Mouse (Mus musculus) CH12.LX (cell line): ENCODE data around the gene Cmss1. TPM values are rescaled to one million over a fixed set of nuclear protein-coding genes. Genes with fewer than 3 reads are reported as not detected.

ENCODE experiments used
- DNase-seq: peaks from one replicate; pipeline ENCODE4 v3.0.0-alpha.2; 2013; ENCODE audit errors: extremely low read depth
- H3K27ac ChIP-seq: 2 replicates; pipeline ENCODE4 v1.5.1; 2012; ENCODE audit warnings: low read depth, mild to moderate bottlenecking, control low read depth, moderate library complexity; ENCODE audit not compliant: insufficient read depth
- H3K27me3 ChIP-seq: replicated peaks from 2 replicates; pipeline ENCODE3; 2012; ENCODE audit warnings: inconsistent platforms
- H3K36me3 ChIP-seq, 2 experiments: replicated peaks in 1 of 2; 2 replicates each; pipeline versions ENCODE3 to v1.6.1; 2012; ENCODE audit warnings: inconsistent platforms in 1 of 2, low read length in 1 of 2, mild to moderate bottlenecking in 1 of 2, mixed read lengths in 1 of 2, moderate library complexity in 1 of 2; ENCODE audit not compliant: control insufficient read depth in 1 of 2, insufficient read depth in 1 of 2
- H3K4me1 ChIP-seq, 2 experiments: 2 replicates each; pipeline ENCODE4 v1.6.1; 2012; ENCODE audit warnings: inconsistent platforms in 1 of 2, moderate library complexity in 1 of 2; ENCODE audit not compliant: insufficient read depth in 2 of 2, control insufficient read depth in 1 of 2
- H3K4me2 ChIP-seq: 2 replicates; pipeline ENCODE4 v1.6.1; 2012; ENCODE audit warnings: low read depth, mild to moderate bottlenecking, control low read depth; ENCODE audit not compliant: poor library complexity, insufficient read depth, severe bottlenecking
- H3K4me3 ChIP-seq, 3 experiments: fragments of 150-350 bp in 1 of 3; sonication (generic) in 1 of 3; replicated peaks in 1 of 3; 2 replicates each; pipeline versions ENCODE3 to v1.5.1; 2011 to 2012; ENCODE audit warnings: low read depth in 2 of 3, low read length in 2 of 3, mild to moderate bottlenecking in 2 of 3, moderate library complexity in 2 of 3, control low read depth in 1 of 3, improper control_type of control experiment in 1 of 3, inconsistent platforms in 1 of 3, mixed read lengths in 1 of 3; ENCODE audit not compliant: poor library complexity in 1 of 3
- H3K79me2 ChIP-seq: replicated peaks from 2 replicates; pipeline ENCODE4 v1.6.1; 2012; ENCODE audit warnings: mild to moderate bottlenecking, moderate library complexity; ENCODE audit not compliant: control insufficient read depth, poor library complexity, insufficient read depth, severe bottlenecking; ENCODE audit errors: extremely low read depth
- H3K9ac ChIP-seq: 2 replicates; pipeline ENCODE4 v1.6.1; 2012; ENCODE audit warnings: low read depth, mild to moderate bottlenecking, control low read depth, moderate library complexity; ENCODE audit not compliant: insufficient read depth
- H3K9me3 ChIP-seq: replicated peaks from 2 replicates; pipeline ENCODE3; 2012; ENCODE audit warnings: low read length, inconsistent platforms, mixed read lengths
- EP300 ChIP-seq: IDR thresholded peaks from 2 replicates; pipeline ENCODE4 v1.6.1; 2011; ENCODE audit warnings: low read length, improper control_type of control experiment
- ETS1 ChIP-seq: conservative IDR thresholded peaks from 2 replicates; pipeline ENCODE4 v1.6.1; 2012; ENCODE audit warnings: low read depth, mild to moderate bottlenecking, inconsistent platforms, low read length, improper control_type of control experiment, moderate library complexity
- JUN ChIP-seq: IDR thresholded peaks from 2 replicates; pipeline ENCODE4 v1.6.1; 2011; ENCODE audit warnings: low read depth, mild to moderate bottlenecking, low read length, improper control_type of control experiment, moderate library complexity; ENCODE audit not compliant: insufficient read depth
- JUND ChIP-seq: conservative IDR thresholded peaks from 2 replicates; pipeline ENCODE4 v1.6.1; 2011; ENCODE audit warnings: low read depth, low read length, improper control_type of control experiment
- MYC ChIP-seq: IDR thresholded peaks from 2 replicates; pipeline ENCODE4 v1.6.1; 2011; ENCODE audit warnings: low read depth, mild to moderate bottlenecking, improper control_type of control experiment, low read length
- RAD21 ChIP-seq: IDR thresholded peaks from 2 replicates; pipeline ENCODE4 v1.6.1; 2011; ENCODE audit warnings: low read depth, mild to moderate bottlenecking, low read length, improper control_type of control experiment, moderate library complexity
- RCOR1 ChIP-seq: conservative IDR thresholded peaks from 2 replicates; pipeline ENCODE4 v1.6.1; 2012; ENCODE audit warnings: low read depth, mild to moderate bottlenecking, inconsistent platforms, low read length, improper control_type of control experiment
- SIN3A ChIP-seq: IDR thresholded peaks from 2 replicates; pipeline ENCODE4 v1.6.1; 2012; ENCODE audit warnings: low read length, improper control_type of control experiment, inconsistent platforms
- TBP ChIP-seq: conservative IDR thresholded peaks from 2 replicates; pipeline ENCODE4 v1.6.1; 2011; ENCODE audit warnings: low read depth, low read length, improper control_type of control experiment
- TCF12 ChIP-seq: IDR thresholded peaks from 2 replicates; pipeline ENCODE4 v1.6.1; 2014; ENCODE audit warnings: low read depth, mild to moderate bottlenecking, inconsistent platforms, low read length, improper control_type of control experiment
- USF1 ChIP-seq: IDR thresholded peaks from 2 replicates; pipeline ENCODE4 v1.6.1; 2014; ENCODE audit warnings: low read depth, mild to moderate bottlenecking, inconsistent platforms, low read length, improper control_type of control experiment
- USF2 ChIP-seq: conservative IDR thresholded peaks from 2 replicates; pipeline ENCODE4 v1.6.1; 2011; ENCODE audit warnings: low read depth, low read length, improper control_type of control experiment
- ZC3H11A ChIP-seq: IDR thresholded peaks from 2 replicates; pipeline ENCODE4 v1.6.1; 2012; ENCODE audit warnings: low read depth, mild to moderate bottlenecking, inconsistent platforms, low read length, improper control_type of control experiment
- dilution Hi-C: fragments of 300-500 bp; cut with MboI; formaldehyde crosslinking; loops from 2 replicates; pipeline ENCODE4 v1.14.3; 2020; ENCODE audit warnings: low sequenced_read_pairs; ENCODE audit not compliant: extremely low pct_unique_long_range_greater_than_20kb, extremely low pct_ligation_motif_present
- in situ Hi-C: fragments of 300-500 bp; cut with MboI; formaldehyde crosslinking; loops from 3 replicates; pipeline ENCODE4 v1.14.3; 2019; ENCODE audit warnings: low sequenced_read_pairs, low pct_ligation_motif_present, low pct_unique_long_range_greater_than_20kb, mixed read lengths
- polyA plus RNA-seq: library from polyadenylated mRNA; unstranded; fragments of >175 nt; gene quantifications from 2 replicates; pipeline ENCODE4 v1.2.1, GENCODE M21; 2012; ENCODE audit warnings: low read depth; ENCODE audit not compliant: insufficient read length
- total RNA-seq, 2 experiments: library from RNA; depleted of rRNA; stranded (reverse); fragments of 300-350 nt in 1 of 2; fragments of >200 nt in 1 of 2; gene quantifications; 2 replicates each; pipeline ENCODE4 v1.2.3; 2012 to 2014

Gene Cmss1
- total and polyA plus RNA-seq, 3 experiments, result 94.7 to 107 (median 103) TPM

GRCm38 (mm10) chr16:57495476-57496203 lies 111.0 kb downstream of the Cmss1 start:
- no peak for DNase-seq
- H3K27me3 ChIP-seq, result no peaks in the 10 kb centered on the region
- dilution Hi-C loops (no loop called here), in situ Hi-C loops (no loop called here)
- H3K36me3 ChIP-seq, result no peaks in the 10 kb centered on the region
- peaks cover 0 to 20% of the 10 kb centered on the region in 2 experiments; a peak in 2 of 4 replicates for H3K4me1 ChIP-seq
- peak overlapping the region; percentile 21 for H3K9ac ChIP-seq
- peak overlapping the region in 1 of 3 experiments; percentile 35 for H3K4me3 ChIP-seq
- H3K27ac ChIP-seq, result no peak overlapping the region
- 0 out of 2 replicates have a peak, but pooled peaks have one; percentile 18 for TF ChIP-seq MYC
- TF ChIP-seq TCF12, result no peak
- TF ChIP-seq JUN, result 0 out of 2 replicates have a peak, but pooled peaks have one; percentile 3
- no peak for TF ChIP-seq USF2
- TF ChIP-seq USF1, result no peak
- peak; percentile 13; the same call in 1 of the 2 replicates for TF ChIP-seq ETS1
- TF ChIP-seq JUND, result 0 out of 2 replicates have a peak, but pooled peaks have one; percentile 14
- no peak for TF ChIP-seq ZC3H11A
- peak; percentile 14; the same call in 1 of the 2 replicates for TF ChIP-seq EP300
- TF ChIP-seq RCOR1, result no peak
- H3K79me2 ChIP-seq, result no peaks in the 10 kb centered on the region
- H3K9me3 ChIP-seq, result no peaks in the 10 kb centered on the region
- H3K4me2 ChIP-seq, result peak overlapping the region; percentile 86

- Histone ChIP-seq H3K4me2 (no peak overlapping the region), H3K9me3 (no peaks in the 10 kb centered on the region), H3K9ac (no peak overlapping the region), H3K79me2 (no peaks in the 10 kb centered on the region), H3K36me3 (no peaks in the 10 kb centered on the region), H3K27me3 (no peaks in the 10 kb centered on the region), H3K4me1 (peaks cover 0 to 7% of the 10 kb centered on the region in 2 experiments; a peak in 1 of 4 replicates), H3K27ac (no peak overlapping the region), H3K4me3 (no peak overlapping the region)
- no peak for TF ChIP-seq TBP
- TF ChIP-seq SIN3A, result no peak
- TF ChIP-seq RAD21, result no peak
- DNase-seq, result no peak
- in situ Hi-C loops (no loop called here), dilution Hi-C loops (no loop called here)
Observed at GRCm38 (mm10) chr16:57491853-57492252, 114.8 kb downstream of the Cmss1 start.
